Mouse (Mus musculus): Measurements from ENCODE around the gene Acsf2. TPM values are rescaled to one million over a fixed set of nuclear protein-coding genes. Genes with fewer than 3 reads are reported as not detected.

The Acsf2 gene
- polyA plus RNA-seq, 1 experiment, result 33.6 TPM

DNA sequence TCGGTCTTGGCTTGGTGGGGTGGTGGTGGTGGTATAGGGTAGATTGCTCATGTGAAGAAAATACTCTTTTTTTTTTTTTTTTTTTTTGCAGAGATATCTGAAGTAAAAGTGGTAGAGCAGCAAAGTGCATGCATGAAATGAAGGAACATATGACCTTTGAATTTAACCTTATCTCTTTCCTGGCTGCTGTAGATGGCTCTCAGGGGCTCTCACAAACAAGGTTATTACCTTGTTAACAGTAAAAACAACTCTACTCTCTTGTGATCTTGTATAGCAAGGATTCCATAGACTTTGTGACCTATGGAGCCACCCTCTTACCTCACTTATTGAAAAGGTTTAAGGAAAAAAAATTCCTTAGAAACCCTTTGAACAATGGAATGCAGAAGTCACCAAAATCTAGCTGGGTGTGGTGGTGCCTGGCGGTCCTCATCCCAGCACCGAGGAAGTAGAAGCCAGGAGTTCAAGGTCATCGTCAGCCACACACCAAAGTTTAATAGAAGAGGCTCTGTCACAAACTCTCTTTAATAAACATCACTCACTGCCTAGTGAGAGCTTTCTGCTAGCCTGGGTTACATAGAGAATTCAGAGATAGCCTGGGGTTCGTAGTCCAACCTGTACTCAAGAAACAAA lies 21.4 kb downstream of the Acsf2 start:
- Histone ChIP-seq H3K27ac (ENCODE audit: insufficient read depth, low read length) (no peak overlapping the region), H3K4me3 (ENCODE audit: extremely low read depth, insufficient read depth, insufficient read length) (no peak overlapping the region), H3K27me3 (ENCODE audit: control insufficient read depth, insufficient read depth, low read length) (no peaks in the 10 kb centered on the region), H3K36me3 (ENCODE audit: control insufficient read depth, insufficient read depth, low read length) (peaks cover 10% of the 10 kb centered on the region), H3K4me1 (ENCODE audit: control insufficient read depth, insufficient read depth, insufficient read length) (no peaks in the 10 kb centered on the region)
- DNase-seq (ENCODE audit: low read depth in 1 of 2, low spot score in 2 of 2), result no peak
- TF ChIP-seq POLR2A (IDR thresholded peaks at IDR 0.05; ENCODE audit: low read depth, low read length) (no peak), CTCF (IDR thresholded peaks at IDR 0.05; ENCODE audit: extremely low read depth, insufficient read depth, insufficient read length, insufficient replicate concordance) (no peak)
- WGBS, result 88% methylated on average over 5 of the region's 5 CpGs

DNA sequence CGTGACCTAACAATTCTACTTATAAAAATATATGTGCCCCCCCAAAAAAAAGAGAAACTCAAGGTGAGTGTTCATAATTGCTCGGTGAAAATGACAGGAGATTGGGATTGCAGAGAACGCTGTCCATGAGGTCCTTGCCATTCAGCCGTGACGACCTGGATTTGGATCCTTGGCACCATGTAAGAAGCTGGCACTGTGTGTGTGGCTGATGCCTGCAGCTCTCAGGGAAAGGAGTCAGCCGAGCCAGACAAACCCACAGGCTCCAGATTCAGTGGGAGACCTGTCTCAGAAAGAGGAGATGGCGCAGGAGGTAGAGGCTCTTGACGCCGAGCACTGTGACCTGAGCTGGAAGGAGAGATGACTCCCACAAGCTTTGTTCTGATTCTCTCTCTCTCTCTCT lies 25.3 kb downstream of the Acsf2 start:
- TF ChIP-seq POLR2A (IDR thresholded peaks at IDR 0.05; ENCODE audit: low read depth, low read length), result no peak
- TF ChIP-seq CTCF (IDR thresholded peaks at IDR 0.05; ENCODE audit: extremely low read depth, insufficient read depth, insufficient read length, insufficient replicate concordance), result no peak
- WGBS, result 95% methylated on average over 9 of the region's 9 CpGs
- Histone ChIP-seq H3K36me3 (ENCODE audit: control insufficient read depth, insufficient read depth, low read length) (peaks cover 6% of the 10 kb centered on the region), H3K4me1 (ENCODE audit: control insufficient read depth, insufficient read depth, insufficient read length) (no peaks in the 10 kb centered on the region), H3K4me3 (ENCODE audit: extremely low read depth, insufficient read depth, insufficient read length) (no peak overlapping the region), H3K27ac (ENCODE audit: insufficient read depth, low read length) (no peak overlapping the region), H3K27me3 (ENCODE audit: control insufficient read depth, insufficient read depth, low read length) (no peaks in the 10 kb centered on the region)
- no peak for DNase-seq (ENCODE audit: low read depth in 1 of 2, low spot score in 2 of 2)

DNA sequence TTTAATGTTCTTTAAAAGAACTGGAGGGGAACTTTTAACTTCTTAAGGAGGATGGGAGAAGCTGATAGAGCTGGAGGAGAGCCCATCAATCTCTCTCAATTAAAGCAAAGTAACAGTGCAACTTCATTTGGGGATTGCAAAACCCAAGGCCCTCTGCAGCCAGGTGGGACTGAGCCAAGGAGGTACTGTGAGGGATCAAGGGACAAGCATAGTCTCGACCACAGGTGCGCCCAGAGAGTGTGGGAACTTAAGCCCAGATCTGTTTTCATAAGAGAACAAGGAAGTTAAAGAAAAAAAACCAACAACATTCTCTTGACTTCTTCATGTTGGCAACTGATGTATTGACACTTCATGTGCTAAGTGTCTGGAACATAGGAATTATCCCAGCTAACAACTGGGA lies 26.6 kb downstream of the Acsf2 start:
- no peak overlapping the region for H3K27ac ChIP-seq (ENCODE audit: insufficient read depth, low read length)
- peaks cover 9% of the 10 kb centered on the region for H3K36me3 ChIP-seq (ENCODE audit: control insufficient read depth, insufficient read depth, low read length)
- no peak for DNase-seq (ENCODE audit: low read depth in 1 of 2, low spot score in 2 of 2)
- 56% methylated on average over 2 of the region's 2 CpGs for WGBS
- no peak overlapping the region for H3K4me3 ChIP-seq (ENCODE audit: extremely low read depth, insufficient read depth, insufficient read length)
- H3K27me3 ChIP-seq (ENCODE audit: control insufficient read depth, insufficient read depth, low read length), result no peaks in the 10 kb centered on the region
- no peak for TF ChIP-seq CTCF (IDR thresholded peaks at IDR 0.05; ENCODE audit: extremely low read depth, insufficient read depth, insufficient read length, insufficient replicate concordance)
- no peak for TF ChIP-seq POLR2A (IDR thresholded peaks at IDR 0.05; ENCODE audit: low read depth, low read length)
- H3K4me1 ChIP-seq (ENCODE audit: control insufficient read depth, insufficient read depth, insufficient read length), result no peaks in the 10 kb centered on the region

DNA sequence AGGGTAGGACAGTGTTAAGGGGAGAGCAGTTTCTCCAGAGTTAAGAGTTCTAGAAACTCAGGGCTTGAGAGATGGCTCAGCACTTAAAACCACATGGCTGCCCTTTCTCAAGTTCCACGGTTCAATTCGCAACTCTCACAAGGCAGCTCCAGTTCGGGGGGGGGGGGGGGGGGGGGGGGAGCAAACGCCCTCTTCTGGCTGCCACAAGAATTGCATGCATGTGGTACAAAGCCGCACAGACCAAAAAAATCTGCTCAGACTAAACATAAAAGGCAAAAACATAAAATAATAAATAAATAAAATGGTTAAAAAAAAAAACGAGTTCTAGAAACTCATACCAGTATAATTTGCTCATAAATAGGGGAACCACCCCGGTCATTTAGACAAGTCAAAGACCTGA lies 27.1 kb downstream of the Acsf2 start:
- H3K4me3 ChIP-seq (ENCODE audit: extremely low read depth, insufficient read depth, insufficient read length), result no peak overlapping the region
- no peaks in the 10 kb centered on the region for H3K27me3 ChIP-seq (ENCODE audit: control insufficient read depth, insufficient read depth, low read length)
- TF ChIP-seq POLR2A (IDR thresholded peaks at IDR 0.05; ENCODE audit: low read depth, low read length) (no peak), CTCF (IDR thresholded peaks at IDR 0.05; ENCODE audit: extremely low read depth, insufficient read depth, insufficient read length, insufficient replicate concordance) (no peak)
- H3K36me3 ChIP-seq (ENCODE audit: control insufficient read depth, insufficient read depth, low read length), result peaks cover 10% of the 10 kb centered on the region
- WGBS, result 25% methylated on average over 7 of the region's 7 CpGs
- DNase-seq (ENCODE audit: low read depth in 1 of 2, low spot score in 2 of 2), result no peak
- no peak overlapping the region for H3K27ac ChIP-seq (ENCODE audit: insufficient read depth, low read length)
- no peaks in the 10 kb centered on the region for H3K4me1 ChIP-seq (ENCODE audit: control insufficient read depth, insufficient read depth, insufficient read length)

DNA sequence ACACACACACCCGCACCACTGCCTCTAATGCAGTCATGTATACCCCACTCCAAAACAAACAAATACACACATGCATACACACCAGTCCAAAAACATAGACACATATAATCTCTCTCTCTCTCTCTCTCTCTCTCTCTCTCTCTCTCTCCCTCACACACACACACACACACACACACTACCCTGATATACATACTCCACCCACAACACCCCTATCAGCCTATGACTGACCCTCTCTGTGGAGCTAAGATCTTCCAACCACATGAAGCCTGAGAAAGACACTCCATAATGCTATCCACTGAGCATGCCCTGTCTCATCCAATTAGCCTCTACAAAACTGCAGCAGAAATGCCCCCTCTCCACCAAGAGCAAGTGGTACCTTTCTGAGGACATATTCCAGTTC lies 29.8 kb downstream of the Acsf2 start:
- no peak for TF ChIP-seq CTCF (IDR thresholded peaks at IDR 0.05; ENCODE audit: extremely low read depth, insufficient read depth, insufficient read length, insufficient replicate concordance)
- TF ChIP-seq POLR2A (IDR thresholded peaks at IDR 0.05; ENCODE audit: low read depth, low read length), result no peak
- Histone ChIP-seq H3K36me3 (ENCODE audit: control insufficient read depth, insufficient read depth, low read length) (peaks cover 16% of the 10 kb centered on the region), H3K27me3 (ENCODE audit: control insufficient read depth, insufficient read depth, low read length) (no peaks in the 10 kb centered on the region), H3K4me3 (ENCODE audit: extremely low read depth, insufficient read depth, insufficient read length) (no peak overlapping the region), H3K27ac (ENCODE audit: insufficient read depth, low read length) (no peak overlapping the region), H3K4me1 (ENCODE audit: control insufficient read depth, insufficient read depth, insufficient read length) (no peaks in the 10 kb centered on the region)
- no peak for DNase-seq (ENCODE audit: low read depth in 1 of 2, low spot score in 2 of 2)
- 91% methylated on average over 1 of the region's 1 CpGs for WGBS

DNA sequence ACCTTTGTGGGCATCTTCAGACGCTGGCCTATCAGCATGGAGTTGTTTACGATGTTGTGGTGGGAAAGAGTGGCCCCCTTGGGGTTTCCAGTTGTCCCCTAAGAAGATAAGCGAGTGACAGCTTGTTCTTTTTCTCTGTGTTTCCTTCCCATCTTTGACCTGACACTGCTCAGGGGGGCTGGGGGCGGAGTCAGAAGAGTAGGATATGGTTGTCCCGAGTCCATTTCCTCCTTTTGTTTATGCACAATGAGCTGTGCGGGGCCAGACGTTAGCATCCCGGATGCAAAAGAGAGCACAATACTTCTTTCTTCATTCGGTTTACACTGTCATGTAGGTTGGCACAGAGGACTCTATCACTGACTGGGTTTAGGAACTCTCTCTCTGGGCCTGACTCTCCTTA lies 31.1 kb downstream of the Acsf2 start:
- no peak for DNase-seq (ENCODE audit: low read depth in 1 of 2, low spot score in 2 of 2)
- Histone ChIP-seq H3K27ac (ENCODE audit: insufficient read depth, low read length) (no peak overlapping the region), H3K4me3 (ENCODE audit: extremely low read depth, insufficient read depth, insufficient read length) (no peak overlapping the region), H3K27me3 (ENCODE audit: control insufficient read depth, insufficient read depth, low read length) (no peaks in the 10 kb centered on the region), H3K36me3 (ENCODE audit: control insufficient read depth, insufficient read depth, low read length) (peaks cover 12% of the 10 kb centered on the region), H3K4me1 (ENCODE audit: control insufficient read depth, insufficient read depth, insufficient read length) (no peaks in the 10 kb centered on the region)
- 34% methylated on average over 9 of the region's 9 CpGs for WGBS
- no peak for TF ChIP-seq POLR2A (IDR thresholded peaks at IDR 0.05; ENCODE audit: low read depth, low read length)
- no peak for TF ChIP-seq CTCF (IDR thresholded peaks at IDR 0.05; ENCODE audit: extremely low read depth, insufficient read depth, insufficient read length, insufficient replicate concordance)

DNA sequence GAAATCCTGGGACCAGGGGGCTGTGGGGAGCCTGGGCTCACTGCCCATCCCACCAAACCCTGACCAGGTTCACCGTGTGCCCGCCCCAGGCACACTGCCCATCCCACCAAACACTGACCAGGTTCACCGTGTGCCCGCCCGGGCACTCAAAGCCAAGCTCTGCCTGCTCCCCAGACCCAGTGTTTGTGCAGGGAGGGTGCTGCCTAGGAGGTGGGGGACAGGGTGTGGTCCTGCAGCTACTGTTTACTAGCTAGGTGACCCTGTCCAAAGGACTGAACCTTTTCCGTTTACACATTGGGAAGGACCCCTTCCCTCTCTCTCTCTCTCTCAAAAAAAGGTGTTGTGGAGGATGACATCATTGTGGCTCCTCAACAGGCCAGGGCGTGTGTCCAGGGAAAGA lies 34.3 kb downstream of the Acsf2 start:
- no peak for DNase-seq (ENCODE audit: low read depth in 1 of 2, low spot score in 2 of 2)

More for the DNA sequence above, 34.3 kb downstream of the Acsf2 start:
- Histone ChIP-seq H3K4me3 (ENCODE audit: extremely low read depth, insufficient read depth, insufficient read length) (no peak overlapping the region), H3K4me1 (ENCODE audit: control insufficient read depth, insufficient read depth, insufficient read length) (peaks cover 14% of the 10 kb centered on the region; the same call in 1 of the 2 replicates), H3K36me3 (ENCODE audit: control insufficient read depth, insufficient read depth, low read length) (peaks cover 12% of the 10 kb centered on the region), H3K27ac (ENCODE audit: insufficient read depth, low read length) (no peak overlapping the region), H3K27me3 (ENCODE audit: control insufficient read depth, insufficient read depth, low read length) (no peaks in the 10 kb centered on the region)
- no peak for TF ChIP-seq POLR2A (IDR thresholded peaks at IDR 0.05; ENCODE audit: low read depth, low read length)
- no peak for TF ChIP-seq CTCF (IDR thresholded peaks at IDR 0.05; ENCODE audit: extremely low read depth, insufficient read depth, insufficient read length, insufficient replicate concordance)
- 90% methylated on average over 7 of the region's 7 CpGs for WGBS
